Mouse (Mus musculus) liver, embryonic 16.5 days (tissue): ENCODE data around the gene Gprc5c. TPM values are rescaled to one million over a fixed set of nuclear protein-coding genes. Genes with fewer than 3 reads are reported as not detected.

Experiments
- ATAC-seq: fragments of 200-750 bp; cut with Nextera tagmentation; 2 replicates; pipeline ENCODE4 v1.8.0; 2017; ENCODE audit warnings: low read depth, mild to moderate bottlenecking, moderate number of reproducible peaks, moderate library complexity
- H3K27ac ChIP-seq: fragments of 300-500 bp; sonication (generic); 2 replicates; pipeline ENCODE4 v1.5.1; 2014; ENCODE audit warnings: mild to moderate bottlenecking, low read length
- H3K27me3 ChIP-seq: fragments of 300-500 bp; sonication (generic); 2 replicates; pipeline ENCODE4 v1.6.1; 2014; ENCODE audit warnings: low read depth, low read length, mixed read lengths; ENCODE audit not compliant: control insufficient read depth, insufficient read depth
- H3K36me3 ChIP-seq: fragments of 300-500 bp; sonication (generic); 2 replicates; pipeline ENCODE4 v1.6.1; 2014; ENCODE audit warnings: mild to moderate bottlenecking; ENCODE audit not compliant: control insufficient read depth, insufficient read depth
- H3K4me1 ChIP-seq: fragments of 300-500 bp; sonication (generic); 2 replicates; pipeline ENCODE4 v1.6.1; 2014; ENCODE audit warnings: low read depth, low read length, mixed read lengths; ENCODE audit not compliant: control insufficient read depth
- H3K4me2 ChIP-seq: fragments of 300-500 bp; sonication (generic); 2 replicates; pipeline ENCODE4 v1.6.1; 2014; ENCODE audit warnings: low read depth, low read length, mixed read lengths
- H3K4me3 ChIP-seq: fragments of 300-500 bp; sonication (generic); 2 replicates; pipeline ENCODE4 v1.5.1; 2014; ENCODE audit warnings: low read depth, mild to moderate bottlenecking, low read length
- H3K9ac ChIP-seq: fragments of 300-500 bp; sonication (generic); 2 replicates; pipeline ENCODE4 v1.6.1; 2014; ENCODE audit warnings: low read depth, low read length
- H3K9me3 ChIP-seq: fragments of 300-500 bp; sonication (generic); replicated peaks from 2 replicates; pipeline ENCODE4 v1.6.1; 2016; ENCODE audit warnings: low read length; ENCODE audit not compliant: control insufficient read depth
- WGBS: fragments of 180-500 bp; shearing (Covaris S2); extraction: QIAGEN DNeasy Blood & Tissue Kit; methylation state at CpG from one replicate; pipeline ENCODE4 v1.1.7; 2014; ENCODE audit not compliant: insufficient replicate concordance; 5-methylcytosine and 5-hydroxymethylcytosine counted together
- polyA plus RNA-seq: library from polyadenylated mRNA; unstranded; fragments of >200 nt; fragmentation: Nextera tagmentation; extraction: Ambion mirVana; gene quantifications from 2 replicates; pipeline ENCODE4 v1.2.1, GENCODE M21; 2015

The Gprc5c gene
- polyA plus RNA-seq, 1 experiment from 2014 or later = 20.2 TPM

GRCm38 (mm10) chr11:114812731-114813240, 38.2 kb upstream of the Gprc5c start:
- H3K4me1 ChIP-seq = no peaks in the 10 kb centered on the region; the same call in 1 of the 2 replicates
- no peak overlapping the region for H3K9ac ChIP-seq
- H3K36me3 ChIP-seq = no peaks in the 10 kb centered on the region
- no peaks in the 10 kb centered on the region for H3K9me3 ChIP-seq
- H3K4me3 ChIP-seq = no peak overlapping the region
- WGBS = 8% methylated on average over 6 of the region's 6 CpGs
- H3K27ac ChIP-seq = no peak overlapping the region
- ATAC-seq = peak; percentile 53; the same call in 1 of the 2 replicates
- H3K4me2 ChIP-seq = no peak overlapping the region
- no peaks in the 10 kb centered on the region for H3K27me3 ChIP-seq

DNA sequence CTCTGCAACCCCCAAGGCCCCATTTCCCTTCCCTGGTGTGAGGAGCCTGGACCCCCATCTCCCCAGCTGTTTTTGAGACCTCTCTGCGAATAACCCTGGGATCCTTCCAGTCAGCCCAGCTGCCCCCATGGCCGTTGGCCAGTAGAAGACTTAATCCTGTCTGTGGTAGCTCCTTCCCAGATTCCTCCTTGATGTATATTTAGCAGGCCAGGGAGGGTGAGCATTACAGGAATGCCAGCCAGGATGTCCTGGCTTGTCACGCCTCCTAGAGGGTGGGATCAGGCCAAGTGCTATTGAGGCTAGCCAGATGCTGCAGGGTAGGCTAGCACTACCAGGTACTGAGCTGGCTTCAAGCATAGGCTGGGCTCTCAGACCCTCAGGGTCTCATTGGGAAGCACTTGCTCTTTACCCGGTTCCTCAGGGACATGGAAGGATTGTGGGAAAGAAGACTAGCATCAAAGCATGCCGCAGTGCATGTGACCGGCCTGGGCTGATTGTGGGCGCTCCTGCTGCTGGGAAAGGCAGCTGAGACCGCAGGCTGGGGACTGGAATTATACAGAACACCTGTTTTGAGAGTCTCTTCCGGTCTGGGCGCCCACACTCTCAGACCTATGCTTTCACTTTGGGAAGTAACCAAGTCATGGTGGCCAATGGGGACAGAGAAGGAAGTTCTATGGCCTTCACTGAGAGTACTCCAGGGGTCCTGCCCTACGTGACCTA, 35.9 kb upstream of the Gprc5c start:
- no peaks in the 10 kb centered on the region for H3K9me3 ChIP-seq
- no peaks in the 10 kb centered on the region for H3K27me3 ChIP-seq
- ATAC-seq = no peak
- H3K4me1 ChIP-seq = no peaks in the 10 kb centered on the region
- WGBS = 60% methylated on average over 11 of the region's 11 CpGs
- H3K4me3 ChIP-seq = no peak overlapping the region
- H3K4me2 ChIP-seq = no peak overlapping the region
- no peak overlapping the region for H3K9ac ChIP-seq
- no peaks in the 10 kb centered on the region for H3K36me3 ChIP-seq
- H3K27ac ChIP-seq = no peak overlapping the region

DNA sequence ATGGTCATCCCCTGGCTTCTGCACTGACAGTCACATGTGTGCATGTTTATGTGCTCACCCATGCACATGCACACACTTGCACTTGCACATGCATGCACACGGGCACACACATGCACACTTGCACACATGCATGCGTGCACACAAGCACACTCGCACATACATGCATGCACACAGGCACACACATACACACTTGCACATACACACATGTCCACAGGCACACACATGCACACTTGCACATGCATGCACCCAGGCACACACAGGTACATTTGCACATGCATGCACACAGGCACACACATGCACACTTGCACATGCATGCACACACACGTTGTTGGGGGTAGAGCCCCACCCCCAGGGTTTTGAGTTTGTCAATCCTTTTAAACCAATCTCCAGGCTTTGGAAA, 34.0 kb upstream of the Gprc5c start:
- no peaks in the 10 kb centered on the region for H3K4me1 ChIP-seq
- H3K9me3 ChIP-seq = no peaks in the 10 kb centered on the region
- no peak for ATAC-seq
- no peak overlapping the region for H3K27ac ChIP-seq
- 58% methylated on average over 4 of the region's 4 CpGs for WGBS
- H3K4me2 ChIP-seq = no peak overlapping the region
- no peaks in the 10 kb centered on the region for H3K36me3 ChIP-seq
- H3K27me3 ChIP-seq = no peaks in the 10 kb centered on the region
- H3K9ac ChIP-seq = no peak overlapping the region
- no peak overlapping the region for H3K4me3 ChIP-seq

DNA sequence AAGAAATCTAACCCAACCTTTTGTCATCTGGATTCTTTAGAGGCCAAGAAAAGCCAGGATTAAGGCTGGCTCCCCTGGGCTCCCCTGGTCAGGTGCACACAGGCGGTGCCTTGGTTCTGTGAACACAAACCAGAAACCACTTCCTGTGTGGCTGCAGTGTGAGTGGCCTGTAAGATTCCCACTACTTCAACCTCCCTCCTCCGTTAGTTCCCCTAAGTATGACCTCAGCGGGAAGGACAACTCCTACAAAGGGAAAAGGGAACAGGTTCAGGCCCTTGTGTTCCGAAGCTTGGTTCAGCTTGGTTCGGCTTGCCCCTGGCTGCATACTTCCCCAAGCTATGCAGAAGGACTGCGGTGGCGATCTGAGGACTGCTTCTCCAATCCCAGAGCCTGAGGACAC, 32.8 kb upstream of the Gprc5c start:
- Histone ChIP-seq H3K9me3 (no peaks in the 10 kb centered on the region), H3K36me3 (no peaks in the 10 kb centered on the region), H3K27ac (no peak overlapping the region), H3K4me1 (no peaks in the 10 kb centered on the region; the same call in 1 of the 2 replicates), H3K9ac (no peak overlapping the region), H3K4me2 (no peak overlapping the region), H3K4me3 (no peak overlapping the region), H3K27me3 (no peaks in the 10 kb centered on the region)
- WGBS = 34% methylated on average over 7 of the region's 7 CpGs
- no peak for ATAC-seq

DNA sequence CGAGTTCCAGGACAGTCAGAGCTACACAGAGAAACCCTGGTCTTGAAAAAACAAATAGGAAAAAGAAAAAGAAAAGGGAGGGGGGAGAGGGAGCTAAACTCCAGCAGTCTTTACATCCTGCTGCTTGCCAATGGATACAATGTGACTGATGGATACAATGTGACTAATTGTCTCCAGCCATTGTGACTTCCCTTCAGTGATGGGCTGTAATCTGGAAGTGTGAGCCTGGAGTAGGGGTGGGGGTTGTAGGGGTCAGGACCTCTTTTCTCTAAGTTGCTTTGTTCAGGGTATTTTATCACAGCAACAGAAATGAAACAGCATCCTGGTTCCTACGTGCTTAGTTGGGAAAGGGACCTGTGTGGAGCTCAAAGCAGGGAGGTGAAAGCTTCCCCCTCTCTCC, 31.8 kb upstream of the Gprc5c start:
- no peak for ATAC-seq
- Histone ChIP-seq H3K4me3 (no peak overlapping the region), H3K4me2 (no peak overlapping the region), H3K36me3 (no peaks in the 10 kb centered on the region), H3K4me1 (no peaks in the 10 kb centered on the region; the same call in 1 of the 2 replicates), H3K27me3 (no peaks in the 10 kb centered on the region), H3K27ac (no peak overlapping the region), H3K9ac (no peak overlapping the region), H3K9me3 (no peaks in the 10 kb centered on the region)
- 52% methylated on average over 2 of the region's 2 CpGs for WGBS

DNA sequence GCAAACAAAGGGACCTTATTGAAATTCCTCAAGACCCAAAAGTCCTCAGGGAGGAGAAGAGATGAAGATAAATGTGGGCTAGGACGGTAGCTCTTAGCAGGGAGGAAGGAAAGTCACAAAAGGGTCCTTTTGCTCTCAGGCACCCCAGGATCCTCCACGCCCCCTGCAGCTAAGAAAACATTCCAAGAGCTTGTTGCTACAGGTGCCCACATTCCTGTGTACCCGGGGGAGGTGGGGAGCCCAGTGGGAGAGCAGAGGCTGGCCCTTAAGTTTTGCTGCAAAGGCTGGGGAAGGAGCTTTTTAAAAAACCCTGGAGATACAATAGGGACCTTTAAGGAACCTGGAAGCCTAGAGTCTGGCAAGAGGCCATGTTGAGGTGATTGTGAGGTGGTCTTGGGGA, 30.5 kb upstream of the Gprc5c start:
- Histone ChIP-seq H3K27ac (no peak overlapping the region), H3K9me3 (no peaks in the 10 kb centered on the region), H3K9ac (no peak overlapping the region), H3K4me2 (no peak overlapping the region), H3K4me3 (no peak overlapping the region), H3K27me3 (no peaks in the 10 kb centered on the region), H3K4me1 (no peaks in the 10 kb centered on the region; the same call in 1 of the 2 replicates), H3K36me3 (no peaks in the 10 kb centered on the region)
- 46% methylated on average over 3 of the region's 3 CpGs for WGBS
- no peak for ATAC-seq

DNA sequence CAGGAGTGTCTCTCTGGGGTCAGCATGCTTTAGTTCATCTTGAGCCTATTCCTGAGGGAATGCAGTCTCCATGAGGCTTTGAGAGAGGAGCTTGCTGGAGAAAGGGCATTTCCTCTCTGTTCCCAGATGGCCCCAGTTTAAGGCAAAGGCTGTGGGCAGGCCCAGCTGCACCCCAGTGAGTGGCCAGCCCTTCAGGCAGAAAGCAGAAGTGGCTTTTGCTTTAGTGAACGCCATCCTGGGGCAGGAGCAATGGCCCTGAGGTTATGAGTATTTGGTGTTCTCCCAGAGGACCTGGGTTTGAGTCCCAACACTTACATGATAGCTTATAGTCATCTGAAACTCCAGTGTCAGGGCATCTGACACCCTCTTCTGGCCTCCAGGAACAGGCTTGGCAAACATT, 29.6 kb upstream of the Gprc5c start:
- 25% methylated on average over 1 of the region's 1 CpGs for WGBS
- no peak overlapping the region for H3K9ac ChIP-seq
- H3K9me3 ChIP-seq = no peaks in the 10 kb centered on the region
- H3K4me1 ChIP-seq = no peaks in the 10 kb centered on the region; the same call in 1 of the 2 replicates
- H3K27ac ChIP-seq = no peak overlapping the region
- no peak overlapping the region for H3K4me3 ChIP-seq
- no peaks in the 10 kb centered on the region for H3K36me3 ChIP-seq
- H3K27me3 ChIP-seq = no peaks in the 10 kb centered on the region
- H3K4me2 ChIP-seq = no peak overlapping the region
- ATAC-seq = no peak

- 79% methylated on average over 12 of the region's 12 CpGs for WGBS
- Histone ChIP-seq H3K9ac (no peak overlapping the region), H3K4me3 (no peak overlapping the region), H3K9me3 (no peaks in the 10 kb centered on the region), H3K27ac (no peak overlapping the region), H3K36me3 (no peaks in the 10 kb centered on the region), H3K4me2 (no peak overlapping the region; the same call in 1 of the 2 replicates), H3K4me1 (peaks cover 4% of the 10 kb centered on the region), H3K27me3 (no peaks in the 10 kb centered on the region)
- peak; percentile 63; the same call in 1 of the 2 replicates for ATAC-seq
Measured at GRCm38 (mm10) chr11:114822727-114823126, 28.2 kb upstream of the Gprc5c start.

- no peak for ATAC-seq
- Histone ChIP-seq H3K36me3 (no peaks in the 10 kb centered on the region), H3K9me3 (no peaks in the 10 kb centered on the region), H3K4me2 (no peak overlapping the region), H3K27me3 (no peaks in the 10 kb centered on the region), H3K4me3 (no peak overlapping the region), H3K4me1 (peaks cover 4% of the 10 kb centered on the region), H3K27ac (no peak overlapping the region), H3K9ac (no peak overlapping the region)
- 47% methylated on average over 11 of the region's 11 CpGs for WGBS
Measured at GRCm38 (mm10) chr11:114823199-114823725, 27.7 kb upstream of the Gprc5c start.
